Mouse (Mus musculus) ZHBTc4 (cell line): ENCODE measurements at regions not wholly inside any gene's neighbourhood (a gene's known extent, or its start where the extent isn't known, plus 50 kb on each side); places are given as distances from the start of the nearest gene placed in this dataset.

Source experiments
- DNase-seq: peaks from one replicate; pipeline ENCODE4 v3.0.0-alpha.2; 2011; ENCODE audit warnings: low read depth, low spot score

DNA sequence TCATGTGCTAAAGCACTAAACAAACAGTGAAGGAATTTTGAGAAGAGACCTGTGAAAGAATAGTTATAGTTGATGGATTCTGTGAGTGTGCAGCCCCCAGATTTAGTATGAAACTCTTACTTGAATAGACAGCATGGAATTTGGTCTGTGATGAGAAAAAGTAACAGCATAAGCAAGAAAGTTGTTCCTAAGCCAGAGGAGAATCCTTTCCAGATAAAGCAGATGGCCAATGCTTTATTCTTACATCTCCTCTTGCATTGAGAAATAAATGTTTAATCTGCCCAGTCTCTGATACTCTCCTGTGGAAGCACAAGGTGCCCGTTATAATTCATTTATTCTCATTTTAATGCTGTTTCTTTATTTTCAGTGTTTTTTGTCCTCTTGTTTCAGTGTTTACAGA lies 263.5 kb downstream of the Tecrl start:
- no peak for DNase-seq

DNA sequence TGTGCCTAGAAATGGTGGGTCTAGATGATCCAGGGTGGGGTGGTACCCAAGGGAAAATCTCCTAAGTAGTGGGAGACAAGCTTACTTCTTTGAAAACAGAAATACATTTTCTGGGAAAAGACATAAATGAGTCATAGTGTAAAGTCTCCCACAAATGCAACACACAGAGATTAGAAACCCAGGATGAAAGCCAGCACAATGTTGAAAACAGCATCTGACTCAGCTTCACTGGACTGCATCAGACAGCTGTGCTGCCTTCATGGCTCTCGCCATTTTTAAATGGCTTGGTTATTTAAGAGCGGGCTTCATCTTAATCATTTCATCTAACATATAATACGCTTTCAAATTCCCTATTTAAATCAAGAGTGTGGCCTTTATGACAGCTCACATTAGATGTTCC lies 300.2 kb downstream of the Tecrl start:
- no peak for DNase-seq

DNA sequence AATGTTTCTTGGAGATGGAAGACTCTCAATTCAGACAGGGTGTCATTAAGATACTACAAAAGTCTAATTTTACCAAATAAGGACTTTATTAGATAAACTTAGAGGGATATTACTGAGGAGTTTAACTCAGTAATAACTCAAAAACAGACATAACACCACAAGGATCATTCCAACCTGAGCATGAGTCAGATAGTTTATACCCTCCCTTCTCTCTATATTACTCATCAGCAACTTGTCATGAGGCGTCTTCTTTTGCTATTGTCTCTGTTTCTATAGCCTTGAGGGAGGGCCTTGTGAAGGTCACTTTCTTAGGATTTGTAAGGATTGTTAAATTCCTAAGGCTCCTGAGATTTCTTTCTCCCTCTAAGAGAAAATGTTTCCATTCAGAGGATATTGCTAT lies 307.8 kb downstream of the Tecrl start:
- no peak for DNase-seq

DNA sequence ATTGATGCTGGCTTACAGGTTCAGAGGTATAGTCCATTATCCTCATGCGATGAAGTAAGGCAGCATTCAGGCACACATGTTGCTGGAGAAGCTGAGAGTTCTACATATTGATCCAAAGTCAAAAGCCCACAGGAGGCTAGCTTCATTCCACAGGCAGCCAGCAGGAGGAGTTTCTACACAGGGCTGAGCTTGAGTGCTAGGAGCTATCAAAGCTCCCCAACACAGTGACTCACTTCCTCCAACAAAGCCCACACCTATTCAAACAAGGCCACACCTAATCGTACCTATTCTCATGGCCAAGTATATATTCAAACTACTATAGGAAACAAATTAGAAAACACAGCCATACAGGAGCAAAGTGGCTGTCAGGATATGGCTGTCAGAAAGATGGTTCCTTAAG lies 325.3 kb downstream of the Tecrl start:
- peak; percentile 18 for DNase-seq

DNA sequence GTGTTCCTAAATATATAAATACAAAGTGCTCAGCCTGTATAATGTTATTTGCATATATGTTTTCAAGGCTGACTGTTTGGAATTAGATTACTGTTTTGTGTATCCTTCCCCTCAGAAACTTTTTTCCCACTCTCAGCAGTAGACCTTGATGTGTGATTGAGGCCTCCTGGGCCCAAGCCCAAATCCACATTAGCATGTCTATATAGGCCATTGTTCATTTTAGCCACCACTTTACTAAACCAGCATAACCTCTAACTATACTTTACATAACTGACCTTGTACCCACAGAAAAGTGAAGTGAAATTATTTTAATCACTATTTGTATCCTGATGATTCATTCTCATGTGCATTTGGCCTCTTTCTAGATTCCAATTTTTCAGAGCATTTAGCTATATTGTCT lies 349.0 kb downstream of the Tecrl start:
- DNase-seq: peak; percentile 17

DNA sequence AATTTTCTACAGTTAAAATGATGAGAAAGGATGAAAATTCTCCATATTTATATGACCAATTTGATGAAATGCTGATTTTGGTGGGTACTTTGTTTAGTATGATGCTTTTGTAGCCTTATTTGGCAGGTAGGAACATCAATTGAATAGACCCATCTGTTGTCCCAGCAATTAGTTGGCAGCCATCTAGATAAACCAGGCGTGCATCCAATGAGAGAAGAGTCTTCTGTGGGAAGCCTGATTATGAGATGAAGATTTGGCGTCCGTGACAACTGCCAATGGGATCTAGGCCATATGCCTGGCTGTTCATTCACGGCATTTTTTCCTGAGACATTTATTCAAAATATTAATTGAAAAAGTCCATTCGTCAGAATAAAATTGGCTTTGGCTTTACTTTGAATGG lies 365.9 kb downstream of the Tecrl start:
- no peak for DNase-seq

DNA sequence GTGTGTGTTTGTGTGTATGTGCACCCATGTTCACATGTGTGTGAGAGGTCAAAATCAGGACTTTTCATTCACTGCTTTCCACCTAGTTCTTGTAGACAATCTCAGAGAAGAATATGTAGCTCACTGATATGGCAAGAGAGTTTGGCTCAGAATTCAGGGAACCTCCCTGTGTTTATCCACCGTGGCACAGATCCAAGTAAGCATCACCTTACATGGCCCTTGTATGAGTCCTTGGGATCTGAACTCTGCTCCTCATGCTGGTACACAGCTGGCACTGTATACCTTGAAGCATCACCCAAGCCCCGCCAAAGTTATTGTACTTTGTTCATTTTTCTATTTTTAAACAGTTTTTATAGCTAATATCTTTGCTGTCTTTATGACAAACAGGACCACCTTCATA lies 385.7 kb downstream of the Tecrl start:
- DNase-seq: no peak

DNA sequence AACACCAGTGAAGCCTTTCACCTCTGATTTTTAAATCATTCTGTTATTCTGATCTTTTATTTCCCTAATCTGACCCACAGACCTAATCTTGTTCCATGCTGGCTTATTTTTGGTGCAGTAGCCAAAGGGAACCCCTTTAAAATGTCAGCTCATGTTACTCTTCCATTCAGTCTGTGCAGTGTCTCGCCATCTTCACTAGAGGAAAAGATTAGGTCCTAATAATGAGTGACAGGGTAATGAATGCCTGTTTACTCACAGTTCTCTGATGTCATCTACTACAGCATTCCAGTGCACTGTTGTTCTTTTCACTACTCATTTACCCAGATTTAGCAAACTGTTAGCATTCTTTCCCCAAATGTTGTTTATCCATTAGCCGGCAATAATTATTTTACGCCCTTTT lies 388.2 kb downstream of the Tecrl start:
- DNase-seq: no peak

DNA sequence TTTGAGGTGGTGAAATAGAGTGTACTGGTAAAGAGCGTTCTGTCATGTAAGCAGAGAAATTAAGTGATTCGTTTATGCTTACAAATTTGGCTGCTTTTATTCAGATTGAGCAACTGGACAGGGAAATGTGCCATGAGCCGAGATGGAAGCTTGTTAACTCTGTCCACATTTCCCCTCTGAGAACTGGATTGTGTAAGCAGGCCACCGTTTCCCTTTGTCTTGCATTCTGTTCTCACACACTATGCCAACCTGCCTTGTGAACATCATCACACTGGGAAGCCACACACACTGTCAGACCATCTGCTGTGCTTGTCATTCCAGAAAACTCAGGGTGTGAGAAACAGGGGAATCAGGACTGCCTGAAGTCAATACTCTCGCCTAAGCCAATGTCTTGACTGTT lies 388.8 kb downstream of the Tecrl start:
- DNase-seq: no peak

DNA sequence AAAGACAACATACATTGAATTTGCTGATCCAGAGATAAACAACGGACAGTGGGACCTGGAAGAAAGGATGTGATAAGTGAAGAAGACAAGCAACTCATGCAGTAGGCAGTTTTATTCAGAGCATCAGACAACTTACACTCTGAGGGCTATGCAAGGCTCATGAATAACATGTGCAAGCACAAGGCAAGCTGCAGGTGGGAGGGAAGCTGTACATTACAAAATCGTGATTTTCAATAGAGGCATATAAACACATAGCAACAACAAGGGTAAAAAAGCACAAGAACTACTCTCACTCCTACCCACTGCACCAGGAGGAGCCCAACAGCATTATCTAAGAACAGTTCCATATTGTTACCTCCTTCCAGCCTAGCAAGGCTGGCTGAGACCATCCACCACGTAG lies 390.5 kb downstream of the Tecrl start:
- DNase-seq: no peak

DNA sequence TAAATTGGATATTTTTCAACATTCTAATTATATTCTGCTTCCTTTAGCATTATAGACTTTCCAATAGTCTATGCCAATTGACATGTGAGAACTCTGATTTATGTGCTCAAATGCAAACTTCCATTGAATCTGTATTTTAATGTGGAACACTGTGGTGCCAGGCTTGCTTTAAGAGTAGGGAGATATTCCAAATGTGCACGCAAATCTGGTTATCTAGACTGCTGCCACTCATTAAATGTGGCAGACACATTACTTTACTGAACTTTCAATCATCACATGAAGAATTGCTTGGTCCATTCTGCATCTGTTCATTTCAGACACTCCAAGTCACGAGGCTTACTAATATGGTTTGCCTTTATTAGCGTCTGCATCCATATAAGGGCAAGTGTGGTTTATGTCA lies 399.0 kb downstream of the Tecrl start:
- DNase-seq: no peak

DNA sequence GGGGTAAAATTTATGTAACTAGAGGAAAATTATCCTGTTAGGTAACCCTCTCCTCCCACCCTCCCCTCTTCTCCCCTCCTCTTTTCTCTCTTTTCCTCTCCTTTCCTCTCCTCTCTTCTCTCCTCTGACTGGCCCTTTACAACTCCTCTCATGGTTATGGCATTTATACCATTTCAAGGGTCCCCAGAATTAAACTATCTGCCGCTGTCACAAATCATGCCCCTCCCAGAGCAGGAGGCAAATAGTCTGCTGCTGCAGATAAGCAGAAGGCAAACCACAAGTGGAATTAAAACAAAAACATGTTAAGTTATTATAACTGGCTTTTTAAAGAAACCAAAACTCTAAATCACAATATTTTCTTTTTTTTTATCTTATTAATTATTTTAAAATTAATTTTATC lies 407.9 kb downstream of the Tecrl start:
- no peak for DNase-seq

DNA sequence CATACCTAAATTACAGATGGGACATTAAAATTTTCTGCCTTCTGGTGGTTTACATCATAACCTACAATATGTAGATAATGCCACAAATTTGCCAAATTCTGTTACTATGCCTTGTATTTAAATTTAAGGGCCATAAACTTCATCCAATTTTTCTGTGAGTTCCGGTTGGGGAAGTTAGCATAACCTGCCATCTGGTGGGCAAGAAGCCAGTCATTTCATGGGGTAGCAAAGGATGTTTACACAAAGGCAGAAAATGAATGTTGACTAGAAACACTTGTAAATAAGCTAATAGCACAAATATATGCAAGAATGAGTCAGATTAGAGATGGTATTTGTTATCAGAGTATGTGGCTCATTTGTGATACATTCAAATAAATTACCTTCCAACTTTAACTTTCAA lies 415.2 kb downstream of the Tecrl start:
- DNase-seq: no peak

DNA sequence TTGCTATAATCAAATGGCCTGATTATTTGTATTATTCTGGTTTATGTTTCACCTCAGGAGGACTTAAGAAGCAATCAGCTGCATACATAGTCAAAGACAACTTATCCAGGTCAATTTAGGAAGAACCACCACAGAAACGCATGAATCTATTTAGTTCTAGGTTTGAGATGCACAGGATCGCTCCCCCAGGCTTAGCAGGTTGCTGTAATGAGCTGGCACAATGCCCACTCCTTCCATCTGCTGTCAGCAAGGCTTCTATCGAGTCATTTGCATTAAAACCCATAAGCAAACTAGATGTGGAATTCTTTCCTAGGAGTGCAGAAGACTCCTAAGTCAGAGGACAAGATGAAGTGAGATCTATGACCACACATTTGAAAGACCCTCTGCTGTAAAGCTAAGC lies 455.6 kb downstream of the Tecrl start:
- DNase-seq: no peak

DNA sequence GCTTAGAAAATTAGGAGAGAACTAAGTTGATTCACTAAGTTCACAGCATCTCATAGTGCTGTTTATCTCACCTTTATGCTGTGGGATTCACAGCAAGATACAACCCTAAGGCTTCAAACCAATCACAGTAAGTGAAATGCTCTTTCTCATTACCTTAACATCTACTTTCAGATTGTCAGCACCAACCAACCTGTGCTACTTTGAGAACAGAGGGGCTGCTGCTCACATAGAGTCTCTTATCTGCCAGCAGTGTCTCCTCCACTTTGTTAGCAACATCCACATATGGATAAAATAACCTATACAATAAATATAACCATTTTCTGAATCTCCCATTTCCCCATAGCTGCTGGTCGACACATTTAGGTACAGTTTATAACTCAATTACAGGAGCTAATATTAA lies 456.1 kb downstream of the Tecrl start:
- no peak for DNase-seq

DNA sequence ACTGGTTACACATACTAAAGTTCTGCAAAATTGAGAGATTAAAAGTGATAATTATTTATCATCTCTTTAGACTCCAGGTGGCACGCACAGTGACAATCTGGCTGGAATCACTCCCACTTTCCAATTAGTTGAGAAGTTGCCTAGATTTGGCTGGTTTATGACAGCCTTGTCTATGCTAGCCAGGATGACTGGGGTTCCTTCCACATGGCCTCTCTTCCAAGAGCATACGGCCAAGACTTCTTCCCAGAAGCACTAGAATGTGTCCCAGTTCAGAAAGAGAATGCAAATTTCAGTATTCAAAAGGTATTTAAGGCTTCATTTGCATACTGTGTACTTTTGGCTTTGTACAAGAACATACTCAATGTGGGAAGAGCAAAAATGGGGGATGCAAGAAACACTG lies 456.6 kb downstream of the Tecrl start:
- no peak for DNase-seq

DNA sequence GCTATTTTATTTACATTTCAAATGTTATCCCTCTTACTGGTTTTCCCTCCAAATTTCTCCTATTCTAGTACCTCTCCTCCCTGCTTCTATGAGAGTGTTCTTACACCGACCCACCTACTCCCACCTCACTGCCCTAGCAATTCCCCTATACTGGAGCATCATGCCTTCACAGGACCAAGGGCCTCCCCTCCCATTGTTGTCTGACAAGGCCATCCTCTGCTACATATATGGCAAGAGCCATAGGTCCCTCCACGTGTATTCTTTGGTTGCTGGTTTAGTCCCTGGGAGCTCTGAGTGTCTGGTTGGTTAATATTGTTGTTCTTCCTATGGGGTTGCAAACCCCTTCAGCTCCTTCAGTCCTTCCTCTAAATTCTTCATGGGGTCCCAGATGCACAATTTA lies 485.7 kb downstream of the Tecrl start:
- no peak for DNase-seq

DNA sequence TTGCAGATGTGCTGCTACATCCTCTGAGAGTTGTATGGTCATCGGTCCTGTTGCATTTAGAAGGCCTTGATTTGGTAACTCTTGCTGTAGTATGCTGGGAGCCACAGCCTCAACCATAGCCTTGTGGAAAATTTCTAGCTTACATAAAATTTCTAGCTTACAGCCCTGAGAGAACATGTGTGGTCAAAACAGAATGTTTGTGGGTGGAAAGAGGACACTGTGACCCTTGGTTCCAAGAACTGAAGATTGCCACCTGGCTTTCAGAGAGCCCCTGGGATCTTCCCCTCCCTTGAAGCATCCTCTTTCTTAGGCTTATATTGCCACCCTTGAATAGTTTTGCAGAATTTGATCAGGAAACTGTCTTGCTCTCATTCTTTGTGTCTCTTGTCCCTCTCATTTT lies 490.6 kb downstream of the Tecrl start:
- DNase-seq: no peak

DNA sequence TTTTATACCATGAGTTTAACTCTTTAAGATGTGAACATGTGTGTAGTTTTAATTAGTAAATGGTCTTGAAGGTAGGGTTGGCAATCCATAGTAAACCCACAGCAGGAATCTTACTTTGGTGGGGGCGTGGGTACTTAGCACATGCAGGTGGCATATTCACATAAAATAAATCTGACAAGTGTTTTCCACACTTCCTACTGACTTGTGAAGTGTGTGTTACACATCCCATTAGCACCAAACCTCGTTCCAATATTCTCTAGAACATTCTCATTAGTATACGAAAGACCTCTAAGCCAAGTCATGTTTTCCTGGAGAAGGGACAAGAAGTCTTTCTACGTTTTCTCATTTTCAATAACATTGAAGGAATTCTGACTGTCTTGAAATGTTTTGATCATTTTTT lies 529.7 kb downstream of the Tecrl start:
- DNase-seq: no peak

DNA sequence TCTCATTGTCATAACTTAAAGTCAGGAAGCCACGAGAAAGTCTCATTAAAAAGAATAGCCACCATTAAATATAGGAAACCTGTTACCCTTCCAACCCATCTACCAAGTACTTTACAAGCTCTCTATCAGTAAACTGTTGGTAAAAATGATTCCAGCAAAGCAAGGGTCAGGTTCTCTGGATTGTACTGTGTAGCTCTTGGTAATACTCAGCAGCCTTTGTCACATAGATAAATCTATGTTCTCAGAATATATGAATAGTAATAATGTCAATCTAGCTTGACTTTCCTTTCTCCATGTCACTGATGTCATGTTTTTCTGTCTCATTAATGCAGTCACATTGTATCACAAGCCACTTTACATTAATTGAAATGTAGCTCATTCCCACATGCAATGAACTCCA lies 561.8 kb downstream of the Tecrl start:
- DNase-seq: no peak
